Mouse (Mus musculus) E14TG2a.4 (cell line): ENCODE measurements around the gene Prr29.
A peak's percentile ranks its signal among the peaks of the same experiment; 100 is the strongest.

Experiments used
- H3K27me3 ChIP-seq: 2 replicates; pipeline ENCODE4 v1.6.1; 2014; ENCODE audit warnings: low read length, control low read depth; ENCODE audit not compliant: insufficient read depth
- H3K36me3 ChIP-seq: 2 replicates; pipeline ENCODE4 v1.6.1; 2014; ENCODE audit warnings: low read length, control low read depth; ENCODE audit not compliant: insufficient read depth
- H3K4me1 ChIP-seq: replicated peaks from 2 replicates; pipeline ENCODE4 v1.6.1; 2014; ENCODE audit warnings: low read depth, low read length, control low read depth
- H3K4me3 ChIP-seq: replicated peaks from 2 replicates; pipeline ENCODE4 v1.5.1; 2014; ENCODE audit warnings: mild to moderate bottlenecking, low read length
- H3K9me3 ChIP-seq: 2 replicates; pipeline ENCODE4 v1.6.1; 2014; ENCODE audit warnings: low read length, control low read depth
- CTCF ChIP-seq: conservative IDR thresholded peaks from 2 replicates; pipeline ENCODE4 v1.5.1; 2014; ENCODE audit warnings: low read length
- NANOG ChIP-seq: IDR thresholded peaks from 2 replicates; pipeline ENCODE4 v1.6.1; 2014; ENCODE audit warnings: borderline replicate concordance, low read length, mixed read lengths
- POU5F1 ChIP-seq: IDR thresholded peaks from 2 replicates; pipeline ENCODE4 v1.6.1; 2014; ENCODE audit warnings: low read length, borderline replicate concordance

Prr29 gene

DNA sequence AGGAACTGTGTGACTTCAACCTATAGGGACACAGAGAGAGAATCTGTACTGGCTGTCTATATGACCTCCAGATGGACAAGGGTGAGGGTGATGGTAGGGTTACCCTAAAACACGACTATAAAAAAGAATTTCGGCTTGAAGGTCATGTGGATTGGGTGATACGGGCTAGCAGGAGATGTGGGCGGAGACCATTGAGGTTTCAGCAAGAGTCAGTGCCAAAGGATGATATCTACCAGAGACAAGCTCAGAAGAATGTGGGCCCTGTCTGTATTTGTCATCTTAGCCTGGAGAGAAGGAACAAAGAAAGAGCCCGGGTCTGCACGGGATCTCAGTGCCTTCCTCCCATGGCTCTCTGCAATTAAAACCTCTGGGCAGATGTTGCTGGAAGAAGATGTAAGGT lies 15.5 kb upstream of the Prr29 start:
- peaks cover 6% of the 10 kb centered on the region; the same call in 1 of the 2 replicates for H3K4me1 ChIP-seq
- H3K27me3 ChIP-seq = peaks cover 15% of the 10 kb centered on the region
- H3K36me3 ChIP-seq = no peaks in the 10 kb centered on the region
- H3K9me3 ChIP-seq = no peaks in the 10 kb centered on the region
- H3K4me3 ChIP-seq = no peak overlapping the region
- TF ChIP-seq NANOG (no peak), CTCF (no peak), POU5F1 (no peak)

DNA sequence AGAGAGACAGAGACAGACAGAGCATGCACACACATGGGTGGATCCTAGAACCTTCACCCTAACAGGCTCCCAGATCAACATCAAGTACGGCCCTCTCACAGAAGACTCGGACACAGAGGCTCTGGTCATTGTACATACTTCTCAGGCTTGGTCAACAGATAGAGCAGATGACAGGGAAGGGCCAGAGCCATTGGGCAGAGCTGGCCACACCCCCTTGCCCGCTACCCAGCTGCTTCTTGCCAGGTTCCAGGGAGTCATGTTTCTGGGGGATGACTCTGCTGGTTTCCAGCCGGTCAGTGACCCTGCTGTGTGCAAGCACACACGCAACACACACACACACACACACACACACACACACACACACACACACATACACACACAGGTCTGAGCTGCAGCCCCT lies 14.4 kb upstream of the Prr29 start:
- peaks cover 11% of the 10 kb centered on the region for H3K4me1 ChIP-seq
- no peaks in the 10 kb centered on the region for H3K9me3 ChIP-seq
- H3K27me3 ChIP-seq = peaks cover 21% of the 10 kb centered on the region
- TF ChIP-seq CTCF (no peak), POU5F1 (no peak), NANOG (no peak)
- no peaks in the 10 kb centered on the region for H3K36me3 ChIP-seq
- no peak overlapping the region for H3K4me3 ChIP-seq

DNA sequence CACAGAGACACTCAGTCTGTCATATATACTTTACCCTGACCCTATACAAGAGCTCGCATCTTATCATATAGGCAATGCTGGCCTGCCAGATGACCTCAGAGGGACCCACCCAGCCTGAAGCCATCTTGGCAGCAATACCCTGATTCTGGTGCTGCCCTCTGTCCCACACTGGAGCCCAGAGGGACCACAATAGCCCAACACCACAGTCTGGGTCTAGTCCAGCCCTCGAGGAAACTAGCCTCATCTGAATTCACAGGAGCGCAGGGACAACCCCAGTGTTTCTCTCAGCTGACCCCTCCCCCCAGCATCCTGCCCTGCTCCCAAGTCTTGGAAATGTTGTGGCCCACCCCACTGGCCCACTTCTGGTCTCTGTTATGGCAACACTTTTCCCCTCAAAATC lies 14.0 kb upstream of the Prr29 start:
- TF ChIP-seq CTCF (no peak), NANOG (no peak), POU5F1 (no peak)
- Histone ChIP-seq H3K9me3 (no peaks in the 10 kb centered on the region), H3K36me3 (no peaks in the 10 kb centered on the region), H3K4me3 (no peak overlapping the region), H3K27me3 (peaks cover 23% of the 10 kb centered on the region), H3K4me1 (peaks cover 11% of the 10 kb centered on the region)

DNA sequence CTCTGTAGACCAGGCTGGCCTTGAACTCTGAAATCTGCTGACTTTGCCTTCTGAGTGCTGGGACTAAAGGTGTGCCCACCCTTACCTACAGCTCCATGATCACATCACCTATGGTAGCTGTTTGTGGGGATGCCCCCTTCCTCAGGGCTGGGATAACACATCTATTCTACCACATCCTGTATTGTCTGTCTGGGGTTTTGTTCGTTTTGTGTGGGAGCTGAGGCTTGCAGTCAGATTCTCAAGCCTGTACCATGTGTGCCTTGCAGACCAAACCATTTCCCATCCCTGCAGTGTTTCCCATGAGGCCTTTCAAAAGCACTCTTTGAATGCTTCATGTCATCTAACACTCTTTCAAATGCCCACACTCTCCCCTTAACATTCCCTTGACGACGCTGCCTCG lies 13.3 kb upstream of the Prr29 start:
- Histone ChIP-seq H3K9me3 (no peaks in the 10 kb centered on the region), H3K4me1 (peaks cover 11% of the 10 kb centered on the region), H3K36me3 (no peaks in the 10 kb centered on the region), H3K4me3 (no peak overlapping the region), H3K27me3 (peaks cover 19% of the 10 kb centered on the region)
- no peak for TF ChIP-seq NANOG
- TF ChIP-seq CTCF = no peak
- no peak for TF ChIP-seq POU5F1

DNA sequence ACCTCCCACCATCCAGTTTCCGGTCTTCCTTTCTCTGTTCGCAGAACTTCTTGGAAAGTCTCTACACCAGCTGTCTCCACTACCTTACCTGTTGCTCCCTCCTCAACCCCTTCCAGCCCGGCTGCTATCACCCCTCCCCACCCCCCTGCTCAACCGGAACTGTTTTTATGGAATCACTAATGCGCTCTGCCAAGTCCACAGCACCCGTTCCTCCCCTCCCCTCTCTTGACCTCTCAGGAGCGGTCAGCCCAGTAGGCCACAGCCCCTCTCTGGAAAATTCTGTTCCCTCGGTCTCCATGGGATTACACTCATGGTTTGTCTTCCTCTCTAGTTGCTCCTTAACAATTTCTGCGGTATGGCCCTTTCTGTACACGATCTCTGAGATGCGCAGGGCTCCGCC lies 12.1 kb upstream of the Prr29 start, which contains the start of gene Scn4a:
Scn4a (minus strand) TSS at position 101 of the 400 bp plus-strand sequence.
- TF ChIP-seq CTCF (no peak), NANOG (no peak), POU5F1 (no peak)
- Histone ChIP-seq H3K36me3 (no peaks in the 10 kb centered on the region), H3K4me3 (no peak within 1 kb of the TSS), H3K4me1 (peaks cover 11% of the 10 kb centered on the region), H3K27me3 (peaks cover 19% of the 10 kb centered on the region), H3K9me3 (no peaks in the 10 kb centered on the region)

DNA sequence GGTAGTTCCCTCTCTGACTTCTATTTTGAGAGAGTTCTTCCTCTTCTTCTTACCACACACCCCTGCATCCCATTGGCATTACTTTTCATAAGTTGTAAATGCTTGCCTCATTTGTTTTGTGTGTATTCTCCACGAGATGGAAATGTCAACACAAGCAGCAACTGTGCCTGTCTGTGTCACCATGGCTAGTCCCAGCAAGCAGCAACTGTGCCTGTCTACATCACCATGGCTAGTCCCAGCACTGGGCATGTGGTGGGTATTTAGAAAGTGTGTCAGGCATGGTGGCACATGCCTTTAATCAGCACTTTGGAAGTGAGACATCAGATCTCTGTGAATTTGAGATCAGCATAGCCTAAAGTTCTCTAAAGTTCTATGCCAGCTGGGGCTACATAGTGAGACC lies 11.1 kb upstream of the Prr29 start:
- Histone ChIP-seq H3K4me1 (peaks cover 5% of the 10 kb centered on the region), H3K27me3 (peaks cover 13% of the 10 kb centered on the region), H3K36me3 (no peaks in the 10 kb centered on the region), H3K9me3 (no peaks in the 10 kb centered on the region), H3K4me3 (no peak overlapping the region)
- no peak for TF ChIP-seq CTCF
- no peak for TF ChIP-seq NANOG
- TF ChIP-seq POU5F1 = no peak

DNA sequence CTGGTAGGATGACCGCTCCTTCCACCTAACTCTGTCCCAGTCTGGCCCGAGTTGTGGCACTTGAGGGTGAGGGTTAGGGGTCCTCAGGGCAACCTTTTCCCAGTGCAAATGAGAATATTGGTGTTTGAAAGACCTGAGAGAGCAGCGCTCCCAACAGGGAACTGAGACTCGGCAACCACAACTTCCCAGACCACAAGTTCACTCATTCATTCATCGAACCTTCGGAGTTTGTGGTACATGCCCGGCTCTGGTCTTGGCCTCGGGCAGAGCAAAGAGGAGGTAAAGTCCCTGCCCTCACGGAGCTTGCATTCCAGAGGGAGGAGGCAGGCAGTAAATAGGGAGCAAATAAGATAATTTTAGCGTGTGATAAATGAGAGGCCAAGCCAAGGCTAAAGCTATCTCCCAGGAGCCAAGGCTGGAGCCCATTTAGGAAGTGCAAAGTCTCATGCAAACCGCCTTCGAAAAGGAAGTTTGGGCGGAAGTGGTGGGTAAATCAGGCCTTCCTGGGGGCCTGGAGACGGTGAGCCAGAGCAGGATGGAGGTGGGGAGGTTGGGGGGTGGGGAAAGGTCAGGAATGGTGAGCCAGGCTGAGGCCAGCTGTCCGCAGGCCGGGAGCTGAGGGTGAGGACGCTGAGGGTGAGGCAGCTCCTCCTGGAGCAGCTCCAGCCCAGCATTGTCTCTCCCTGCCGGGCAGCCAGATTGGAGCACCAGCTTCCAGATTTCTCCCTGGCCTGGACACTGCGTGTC lies 9.7 kb upstream of the Prr29 start:
- H3K27me3 ChIP-seq = peaks cover 12% of the 10 kb centered on the region
- TF ChIP-seq NANOG (no peak), POU5F1 (no peak), CTCF (no peak)

DNA sequence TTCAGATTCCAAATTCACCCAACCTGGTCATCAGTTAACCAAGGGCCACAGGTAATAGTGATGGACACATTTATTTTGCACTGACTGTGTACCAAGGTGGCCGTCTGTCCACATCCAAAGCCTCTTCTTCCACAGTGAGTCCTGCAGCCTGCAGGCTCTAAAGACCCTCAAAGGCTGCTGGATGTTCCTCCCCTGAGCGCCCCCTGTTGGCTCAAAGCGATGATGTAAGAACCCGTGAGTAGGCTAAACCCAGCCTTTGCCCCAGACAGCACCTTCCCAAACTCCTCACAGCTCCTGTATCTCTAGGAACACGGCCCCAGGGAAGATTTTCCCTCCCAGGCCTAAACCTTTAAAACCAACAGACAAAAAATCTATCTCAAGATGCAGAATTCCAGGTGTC lies 5.9 kb upstream of the Prr29 start:
- H3K9me3 ChIP-seq = no peaks in the 10 kb centered on the region
- TF ChIP-seq NANOG (no peak), CTCF (peak; percentile 62), POU5F1 (no peak)

More for the DNA sequence above, 9.7 kb upstream of the Prr29 start:
- Histone ChIP-seq H3K4me1 (peaks cover 4% of the 10 kb centered on the region; the same call in 1 of the 2 replicates), H3K36me3 (no peaks in the 10 kb centered on the region), H3K4me3 (no peak overlapping the region), H3K9me3 (no peaks in the 10 kb centered on the region)

DNA sequence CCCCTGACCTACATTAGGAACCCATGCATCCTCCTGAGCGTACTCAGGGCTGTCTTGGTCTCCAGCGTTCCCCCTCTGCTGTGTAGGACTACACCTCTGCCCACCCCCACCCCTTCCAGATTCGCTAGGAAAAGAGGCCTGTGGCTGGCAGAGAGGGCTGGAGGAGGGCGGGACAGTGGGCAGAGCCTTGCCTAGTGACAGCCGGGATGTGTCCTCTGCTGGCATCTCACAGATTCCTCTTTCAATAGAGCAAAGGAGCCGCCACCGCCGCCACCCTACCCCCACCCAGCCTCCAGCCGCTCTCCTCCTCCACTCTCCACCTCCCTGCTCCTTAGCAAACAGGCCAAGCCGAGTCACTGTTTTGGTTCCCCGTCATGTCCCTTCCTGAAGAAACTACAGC lies 560 bp upstream of the Prr29 start:
- no peak for TF ChIP-seq CTCF
- no peak for TF ChIP-seq NANOG
- no peak for TF ChIP-seq POU5F1

More for the DNA sequence above, 5.9 kb upstream of the Prr29 start:
- Histone ChIP-seq H3K4me3 (no peak overlapping the region), H3K27me3 (peaks cover 19% of the 10 kb centered on the region), H3K36me3 (no peaks in the 10 kb centered on the region), H3K4me1 (peaks cover 5% of the 10 kb centered on the region; the same call in 1 of the 2 replicates)

More for the DNA sequence above, 560 bp upstream of the Prr29 start:
- Histone ChIP-seq H3K27me3 (peaks cover 13% of the 10 kb centered on the region), H3K4me1 (peaks cover 19% of the 10 kb centered on the region; the same call in 1 of the 2 replicates), H3K36me3 (no peaks in the 10 kb centered on the region), H3K9me3 (no peaks in the 10 kb centered on the region), H3K4me3 (peak overlapping the region; percentile 39)
